9 mouse cellular contexts compared by ENCODE assay signal in genomic region chr11:50381311-50381710, GRCm38 (mm10). TPM values are rescaled to one million over a fixed set of nuclear protein-coding genes. Genes with fewer than 3 reads are reported as not detected.
DNase-seq lines count a peak whose midpoint lies in the region; ATAC-seq and TF ChIP-seq lines count a peak whose summit lies in the region.
"Had no signal": no experiment of that assay in that cellular context is flagged by ENCODE, and none has a peak within 500 bp of the region (broad histone marks: within the 10 kb centered on the region; RNA-seq: fewer than 3 reads in every experiment).

No protein-coding gene starts in this region.

- H3K27me3 ChIP-seq in erythroblast, embryonic 14.5 days (ENCODE audit: control insufficient read depth) = no peaks in the 10 kb centered on the region
- no peaks in the 10 kb centered on the region for H3K27me3 ChIP-seq in testis, adult 2 months (ENCODE audit: control insufficient read depth, insufficient read depth, low read length)
- H3K27me3 ChIP-seq in liver, embryonic 12.5 days (replicated peaks) = no peaks in the 10 kb centered on the region
- H3K27me3 ChIP-seq in stomach, postnatal 0 days (ENCODE audit: control insufficient read depth, insufficient read depth, low read length) = no peaks in the 10 kb centered on the region

- no peak for ATAC-seq in erythroblast, adult 5-6 weeks (replicated peaks; ENCODE audit: low FRiP score, poor library complexity, severe bottlenecking)
- ATAC-seq in liver, embryonic 12.5 days = no peak
- no peak for ATAC-seq in stomach, postnatal 0 days (ENCODE audit: low FRiP score, low TSS enrichment)

- peak overlapping the region; percentile 17 for H3K4me3 ChIP-seq in erythroblast, embryonic 14.5 days (replicated peaks)
- H3K4me3 ChIP-seq in testis, adult 2 months (ENCODE audit: control insufficient read depth, low read depth, low read length) = peak overlapping the region; percentile 58
- peak overlapping the region; percentile 4; the same call in 1 of the 2 replicates for H3K4me3 ChIP-seq in liver, embryonic 12.5 days
- H3K4me3 ChIP-seq in stomach, postnatal 0 days (ENCODE audit: low read depth, low read length) = peak overlapping the region; percentile 15; the same call in 1 of the 2 replicates

- peaks cover 34% of the 10 kb centered on the region for H3K4me1 ChIP-seq in erythroblast, embryonic 14.5 days (ENCODE audit: control insufficient read depth)
- peaks cover under 1% of the 10 kb centered on the region; the same call in 1 of the 2 replicates for H3K4me1 ChIP-seq in testis, adult 2 months (ENCODE audit: control insufficient read depth, insufficient read depth, low read length)
- H3K4me1 ChIP-seq in liver, embryonic 12.5 days = peaks cover 29% of the 10 kb centered on the region
- no peaks in the 10 kb centered on the region; the same call in 1 of the 2 replicates for H3K4me1 ChIP-seq in stomach, postnatal 0 days (replicated peaks; ENCODE audit: control insufficient read depth, insufficient read depth)

- H3K36me3 ChIP-seq in erythroblast, embryonic 14.5 days (ENCODE audit: control insufficient read depth) = peaks cover 77% of the 10 kb centered on the region
- peaks cover 8% of the 10 kb centered on the region for H3K36me3 ChIP-seq in testis, adult 2 months (ENCODE audit: control insufficient read depth, insufficient read depth, low read length)
- peaks cover 57% of the 10 kb centered on the region for H3K36me3 ChIP-seq in liver, embryonic 12.5 days
- H3K36me3 ChIP-seq in stomach, postnatal 0 days (ENCODE audit: control insufficient read depth, insufficient read depth, low read length) = peaks cover 18% of the 10 kb centered on the region

- H3K4me2 ChIP-seq in liver, embryonic 12.5 days = peak overlapping the region; percentile 41
- H3K4me2 ChIP-seq in stomach, postnatal 0 days (replicated peaks; ENCODE audit: low read depth) = peak overlapping the region; percentile 25

- no peak for DNase-seq in testis, postnatal 14 days (ENCODE audit: low spot score)
- DNase-seq in stomach, postnatal 0 days (ENCODE audit: low spot score) = no peak
- no peak for DNase-seq in cerebellum, adult 11 months
- no peak for DNase-seq in adrenal gland, adult 18-20 months (ENCODE audit: low spot score in 2 of 2)
- DNase-seq: adrenal gland, postnatal 25 days had no signal

- 67% methylated on average over 4 of the region's 4 CpGs for WGBS in liver, embryonic 12.5 days (ENCODE audit: insufficient replicate concordance)
- WGBS in stomach, postnatal 0 days = 8% methylated on average over 4 of the region's 4 CpGs

- H3K9me3 ChIP-seq in erythroblast, embryonic 14.5 days (ENCODE audit: control insufficient read depth, low read length) = no peaks in the 10 kb centered on the region
- H3K9me3 ChIP-seq in liver, embryonic 12.5 days (replicated peaks) = no peaks in the 10 kb centered on the region
- H3K9me3 ChIP-seq in stomach, postnatal 0 days (ENCODE audit: control insufficient read depth, low read length) = no peaks in the 10 kb centered on the region

- TF ChIP-seq POLR2A in testis, adult 2 months (IDR thresholded peaks at IDR 0.05; ENCODE audit: control insufficient read depth, low read depth, low read length) = no peak

- 0 out of 2 replicates have a peak overlapping the region, but pooled peaks have one; percentile 17 for H3K9ac ChIP-seq in liver, embryonic 12.5 days
- H3K9ac ChIP-seq in stomach, postnatal 0 days (ENCODE audit: low read length) = no peak overlapping the region

- H3K27ac ChIP-seq in testis, adult 2 months (ENCODE audit: control insufficient read depth, insufficient read depth, low read depth, low read length) = no peak overlapping the region
- no peak overlapping the region for H3K27ac ChIP-seq in liver, embryonic 12.5 days
- no peak overlapping the region for H3K27ac ChIP-seq in stomach, postnatal 0 days (replicated peaks)

- TF ChIP-seq EP300 in stomach, postnatal 0 days (optimal IDR thresholded peaks at IDR 0.05) = no peak

- no peak for TF ChIP-seq CTCF in testis, adult 2 months (IDR thresholded peaks at IDR 0.05; ENCODE audit: control insufficient read depth, insufficient read depth, insufficient replicate concordance, low read depth, low read length)
- TF ChIP-seq CTCF in stomach, postnatal 0 days (IDR thresholded peaks at IDR 0.05; ENCODE audit: low read depth) = no peak

RNA-seq across cellular contexts. Expression of gene Hnrnph1, which starts 4.5 kb away (rescaled TPM):
- polyA plus RNA-seq in erythroblast, embryonic 14.5 days (2012) = 12.6 and 16.1 TPM in 2 replicates
- 162 and 237 TPM in 2 replicates for total RNA-seq in erythroblast, adult 5-6 weeks (2015; ENCODE audit: low replicate concordance)
- total RNA-seq in erythroblast, adult 5-6 weeks (2017; ENCODE audit: low replicate concordance) = 155 and 222 TPM in 2 replicates
- polyA plus RNA-seq in testis, adult 2 months (2012; rRNA removed) = 112 and 154 TPM in 2 replicates
- 160 TPM in 2 replicates for polyA plus RNA-seq in liver, embryonic 12.5 days (2016; fragmentation: Nextera tagmentation; extraction: Ambion mirVana)
- 113 and 115 TPM in 2 replicates for polyA plus RNA-seq in stomach, postnatal 0 days (2015; fragmentation: Nextera tagmentation; extraction: Ambion mirVana)
- total RNA-seq in adrenal gland, adult 18-20 months (2021) = 100 to 1,000 TPM; 281 to 308 TPM

RNA-seq across cellular contexts. Expression of gene Cby3, which starts 27.0 kb away (rescaled TPM):
- polyA plus RNA-seq in erythroblast, embryonic 14.5 days (2012) = not detected in 2 replicates
- not detected in 2 replicates for total RNA-seq in erythroblast, adult 5-6 weeks (2015; ENCODE audit: low replicate concordance)
- not detected in 2 replicates for total RNA-seq in erythroblast, adult 5-6 weeks (2017; ENCODE audit: low replicate concordance)
- polyA plus RNA-seq in testis, adult 2 months (2012; rRNA removed) = 112 and 129 TPM in 2 replicates
- 0.18 TPM in 1 of 2 replicates, not detected in the other for polyA plus RNA-seq in liver, embryonic 12.5 days (2016; fragmentation: Nextera tagmentation; extraction: Ambion mirVana)
- polyA plus RNA-seq in stomach, postnatal 0 days (2015; fragmentation: Nextera tagmentation; extraction: Ambion mirVana) = 0.15 and 0.28 TPM in 2 replicates
- total RNA-seq in adrenal gland, adult 18-20 months (2021) = not detected
- total RNA-seq: adrenal gland, postnatal 25 days had no signal

RNA-seq across cellular contexts. Expression of gene Rufy1, which starts 49.6 kb away (rescaled TPM):
- 0.18 and 0.23 TPM in 2 replicates for polyA plus RNA-seq in erythroblast, embryonic 14.5 days (2012)
- total RNA-seq in erythroblast, adult 5-6 weeks (2015; ENCODE audit: low replicate concordance) = 7.3 and 8.6 TPM in 2 replicates
- 7.6 and 7.7 TPM in 2 replicates for total RNA-seq in erythroblast, adult 5-6 weeks (2017; ENCODE audit: low replicate concordance)
- 5.7 and 6.4 TPM in 2 replicates for polyA plus RNA-seq in testis, adult 2 months (2012; rRNA removed)
- 12.0 and 12.8 TPM in 2 replicates for polyA plus RNA-seq in liver, embryonic 12.5 days (2016; fragmentation: Nextera tagmentation; extraction: Ambion mirVana)
- polyA plus RNA-seq in stomach, postnatal 0 days (2015; fragmentation: Nextera tagmentation; extraction: Ambion mirVana) = 18.7 and 22.8 TPM in 2 replicates
- 10 to 100 TPM; 34.5 to 39.4 TPM for total RNA-seq in adrenal gland, adult 18-20 months (2021)

RNA-seq across cellular contexts. Expression of gene Canx, which starts 55.8 kb away (rescaled TPM):
- 3.1 and 8.5 TPM in 2 replicates for polyA plus RNA-seq in erythroblast, embryonic 14.5 days (2012)
- total RNA-seq in erythroblast, adult 5-6 weeks (2015; ENCODE audit: low replicate concordance) = 98.6 and 101 TPM in 2 replicates
- 226 and 340 TPM in 2 replicates for total RNA-seq in erythroblast, adult 5-6 weeks (2017; ENCODE audit: low replicate concordance)
- 41.5 and 58.3 TPM in 2 replicates for polyA plus RNA-seq in testis, adult 2 months (2012; rRNA removed)
- polyA plus RNA-seq in liver, embryonic 12.5 days (2016; fragmentation: Nextera tagmentation; extraction: Ambion mirVana) = 255 and 264 TPM in 2 replicates
- 171 and 181 TPM in 2 replicates for polyA plus RNA-seq in stomach, postnatal 0 days (2015; fragmentation: Nextera tagmentation; extraction: Ambion mirVana)
- total RNA-seq in adrenal gland, adult 18-20 months (2021) = 100 to 1,000 TPM; 431 to 540 TPM

Comparison
In these comparisons a context has a peak if more than half of its experiments do, and no peak if none do; other contexts are left out.
1. H3K4me3 ChIP-seq: peak in every context shown above with its lines; median percentile 58 in testis, adult 2 months; 17 in erythroblast, embryonic 14.5 days; 15 in stomach, postnatal 0 days; 4 in liver, embryonic 12.5 days.
2. RNA of gene Cby3, which starts 27.0 kb away (polyA plus RNA-seq): 112 to 129 TPM in testis, adult 2 months; 0.15 to 0.28 TPM in stomach, postnatal 0 days, 0.18 TPM in liver, embryonic 12.5 days and not detected in erythroblast, embryonic 14.5 days; every median in the first group is over 10 times any median in the second.